Mouse (Mus musculus) cerebellum, adult 2 months (tissue): ENCODE results near the gene Oscp1.

ENCODE experiments used
- CTCF ChIP-seq: fragments of 200-500 bp; IDR thresholded peaks from 2 replicates; pipeline ENCODE4 v1.5.1; 2011; ENCODE audit warnings: low read depth, mild to moderate bottlenecking, control low read depth, low read length, moderate library complexity, borderline replicate concordance; ENCODE audit not compliant: insufficient read depth
- POLR2A ChIP-seq: fragments of 200-500 bp; IDR thresholded peaks from 2 replicates; pipeline ENCODE4 v1.6.1; 2011; ENCODE audit warnings: low read length, control low read depth, borderline replicate concordance; ENCODE audit not compliant: insufficient read depth

DNA sequence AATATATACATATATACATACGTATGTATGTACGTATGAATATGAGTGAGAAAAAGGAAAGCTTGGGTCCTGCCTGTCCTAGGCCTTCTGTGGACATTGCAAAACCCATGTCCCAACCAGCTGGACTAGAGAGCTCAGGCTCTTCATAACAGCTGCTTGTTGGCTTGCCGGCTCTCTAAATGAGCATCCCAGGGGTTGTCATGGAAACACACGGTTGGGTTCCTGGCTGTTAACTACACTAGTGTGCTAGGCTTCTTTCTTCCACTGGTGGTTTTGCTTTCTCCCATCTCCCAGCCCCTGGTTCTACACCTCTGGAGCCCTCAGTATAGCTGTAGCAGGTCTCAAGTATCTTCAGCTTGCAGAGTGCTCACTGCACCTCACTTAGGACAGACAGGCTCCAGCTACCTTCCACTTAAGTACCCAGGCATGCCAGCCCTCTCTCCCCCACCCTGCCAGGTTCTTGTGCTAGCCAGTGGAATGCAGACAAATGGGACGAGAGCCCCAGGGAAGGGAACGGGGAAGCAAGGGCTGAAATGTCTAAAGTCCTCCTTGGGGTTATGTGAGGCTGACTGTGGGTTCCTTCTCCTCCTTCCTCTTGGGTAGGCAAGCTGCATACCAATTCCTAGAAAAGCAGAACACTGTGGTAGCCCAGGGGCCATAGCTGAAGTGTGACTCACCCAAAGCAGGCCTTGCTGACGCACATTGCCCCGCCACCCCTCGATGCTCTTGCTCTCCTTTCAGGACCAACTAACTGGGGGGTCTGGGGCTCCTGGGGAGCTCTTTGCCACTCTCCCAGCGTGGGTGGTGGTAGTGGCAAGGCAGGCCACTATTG is 73.1 kb downstream of the Oscp1 start:
- TF ChIP-seq CTCF, result no peak
- no peak for TF ChIP-seq POLR2A
